Mouse (Mus musculus): ENCODE results near the gene Nploc4. TPM values are rescaled to one million over a fixed set of nuclear protein-coding genes. Genes with fewer than 3 reads are reported as not detected.

Nploc4 gene
- polyA plus RNA-seq, 1 experiment from 2014 or later: 37.4 TPM

- Histone ChIP-seq H3K27ac (no peak overlapping the region), H3K4me2 (replicated peaks) (no peak overlapping the region), H3K36me3 (replicated peaks; ENCODE audit: control insufficient read depth, insufficient read depth) (no peaks in the 10 kb centered on the region), H3K27me3 (ENCODE audit: control insufficient read depth, insufficient read depth, low read length) (no peaks in the 10 kb centered on the region), H3K4me3 (replicated peaks; ENCODE audit: low read length) (no peak overlapping the region), H3K4me1 (replicated peaks; ENCODE audit: control insufficient read depth, insufficient read depth, low read length) (peaks cover 32% of the 10 kb centered on the region), H3K9ac (peak overlapping the region; percentile 11; the same call in 1 of the 2 replicates), H3K9me3 (ENCODE audit: control insufficient read depth, low read length) (no peaks in the 10 kb centered on the region)
- DNase-seq (ENCODE audit: low spot score): no peak
- 67% methylated on average over 6 of the region's 6 CpGs for WGBS
- no peak for ATAC-seq (ENCODE audit: low FRiP score)
Observed at GRCm38 (mm10) chr11:120359391-120359790, 78.1 kb downstream of the Nploc4 start.

- WGBS: 9% methylated on average over 10 of the region's 10 CpGs
- ATAC-seq (ENCODE audit: low FRiP score): peak; percentile 73
- no peaks in the 10 kb centered on the region for H3K27me3 ChIP-seq (ENCODE audit: control insufficient read depth, insufficient read depth, low read length)
- H3K4me1 ChIP-seq (replicated peaks; ENCODE audit: control insufficient read depth, insufficient read depth, low read length): peaks cover 42% of the 10 kb centered on the region
- no peak overlapping the region for H3K4me3 ChIP-seq (replicated peaks; ENCODE audit: low read length)
- H3K9ac ChIP-seq: peak overlapping the region; percentile 48
- H3K27ac ChIP-seq: peak overlapping the region; percentile 82
- H3K36me3 ChIP-seq (replicated peaks; ENCODE audit: control insufficient read depth, insufficient read depth): no peaks in the 10 kb centered on the region
- H3K4me2 ChIP-seq (replicated peaks): peak overlapping the region; percentile 34
- DNase-seq (ENCODE audit: low spot score): peak; percentile 76
- H3K9me3 ChIP-seq (ENCODE audit: control insufficient read depth, low read length): no peaks in the 10 kb centered on the region
Observed at GRCm38 (mm10) chr11:120357791-120358401, 79.6 kb downstream of the Nploc4 start.

GRCm38 (mm10) chr11:120356900-120357299 lies 80.6 kb downstream of the Nploc4 start:
- Histone ChIP-seq H3K4me3 (replicated peaks; ENCODE audit: low read length) (no peak overlapping the region), H3K9ac (no peak overlapping the region), H3K36me3 (replicated peaks; ENCODE audit: control insufficient read depth, insufficient read depth) (no peaks in the 10 kb centered on the region), H3K27me3 (ENCODE audit: control insufficient read depth, insufficient read depth, low read length) (no peaks in the 10 kb centered on the region), H3K4me2 (replicated peaks) (no peak overlapping the region), H3K4me1 (replicated peaks; ENCODE audit: control insufficient read depth, insufficient read depth, low read length) (peaks cover 46% of the 10 kb centered on the region), H3K9me3 (ENCODE audit: control insufficient read depth, low read length) (no peaks in the 10 kb centered on the region), H3K27ac (peak overlapping the region; percentile 82; the same call in 1 of the 2 replicates)
- DNase-seq (ENCODE audit: low spot score): no peak
- ATAC-seq (ENCODE audit: low FRiP score): no peak
- WGBS: 96% methylated on average over 4 of the region's 4 CpGs

- Histone ChIP-seq H3K36me3 (replicated peaks; ENCODE audit: control insufficient read depth, insufficient read depth) (no peaks in the 10 kb centered on the region), H3K9me3 (ENCODE audit: control insufficient read depth, low read length) (no peaks in the 10 kb centered on the region), H3K27me3 (ENCODE audit: control insufficient read depth, insufficient read depth, low read length) (no peaks in the 10 kb centered on the region), H3K27ac (no peak overlapping the region), H3K4me1 (replicated peaks; ENCODE audit: control insufficient read depth, insufficient read depth, low read length) (peaks cover 46% of the 10 kb centered on the region), H3K9ac (no peak overlapping the region), H3K4me2 (replicated peaks) (no peak overlapping the region), H3K4me3 (replicated peaks; ENCODE audit: low read length) (no peak overlapping the region)
- no peak for DNase-seq (ENCODE audit: low spot score)
- WGBS: 86% methylated on average over 15 of the region's 15 CpGs
- no peak for ATAC-seq (ENCODE audit: low FRiP score)
Observed at GRCm38 (mm10) chr11:120356319-120356840, 81.1 kb downstream of the Nploc4 start.

GRCm38 (mm10) chr11:120355277-120356039 lies 82.0 kb downstream of the Nploc4 start:
- H3K36me3 ChIP-seq (replicated peaks; ENCODE audit: control insufficient read depth, insufficient read depth): no peaks in the 10 kb centered on the region
- H3K9ac ChIP-seq: no peak overlapping the region
- no peak overlapping the region for H3K27ac ChIP-seq
- no peak overlapping the region for H3K4me2 ChIP-seq (replicated peaks)
- H3K9me3 ChIP-seq (ENCODE audit: control insufficient read depth, low read length): no peaks in the 10 kb centered on the region
- no peak for DNase-seq (ENCODE audit: low spot score)
- peaks cover 54% of the 10 kb centered on the region for H3K4me1 ChIP-seq (replicated peaks; ENCODE audit: control insufficient read depth, insufficient read depth, low read length)
- WGBS: 82% methylated on average over 5 of the region's 5 CpGs
- no peaks in the 10 kb centered on the region for H3K27me3 ChIP-seq (ENCODE audit: control insufficient read depth, insufficient read depth, low read length)
- no peak overlapping the region for H3K4me3 ChIP-seq (replicated peaks; ENCODE audit: low read length)
- no peak for ATAC-seq (ENCODE audit: low FRiP score)

- Histone ChIP-seq H3K4me2 (replicated peaks) (no peak overlapping the region), H3K27me3 (ENCODE audit: control insufficient read depth, insufficient read depth, low read length) (no peaks in the 10 kb centered on the region), H3K4me1 (replicated peaks; ENCODE audit: control insufficient read depth, insufficient read depth, low read length) (peaks cover 48% of the 10 kb centered on the region), H3K9me3 (ENCODE audit: control insufficient read depth, low read length) (no peaks in the 10 kb centered on the region), H3K36me3 (replicated peaks; ENCODE audit: control insufficient read depth, insufficient read depth) (no peaks in the 10 kb centered on the region), H3K27ac (no peak overlapping the region), H3K4me3 (replicated peaks; ENCODE audit: low read length) (no peak overlapping the region), H3K9ac (no peak overlapping the region)
- ATAC-seq (ENCODE audit: low FRiP score) (no peak), DNase-seq (ENCODE audit: low spot score) (no peak)
- WGBS: 92% methylated on average over 17 of the region's 17 CpGs
Observed at GRCm38 (mm10) chr11:120354304-120355276, 82.9 kb downstream of the Nploc4 start.

- peaks cover 45% of the 10 kb centered on the region for H3K4me1 ChIP-seq (replicated peaks; ENCODE audit: control insufficient read depth, insufficient read depth, low read length)
- H3K9me3 ChIP-seq (ENCODE audit: control insufficient read depth, low read length): no peaks in the 10 kb centered on the region
- H3K27ac ChIP-seq: no peak overlapping the region
- no peak overlapping the region for H3K4me3 ChIP-seq (replicated peaks; ENCODE audit: low read length)
- DNase-seq (ENCODE audit: low spot score) (no peak), ATAC-seq (ENCODE audit: low FRiP score) (no peak)
- H3K9ac ChIP-seq: peak overlapping the region; percentile 6; the same call in 1 of the 2 replicates
- H3K36me3 ChIP-seq (replicated peaks; ENCODE audit: control insufficient read depth, insufficient read depth): no peaks in the 10 kb centered on the region
- 0 out of 2 replicates have a peak overlapping the region, but pooled peaks have one; percentile 7 for H3K4me2 ChIP-seq (replicated peaks)
- H3K27me3 ChIP-seq (ENCODE audit: control insufficient read depth, insufficient read depth, low read length): no peaks in the 10 kb centered on the region
- 27% methylated on average over 26 of the region's 26 CpGs for WGBS
Observed at GRCm38 (mm10) chr11:120353500-120354303, 83.8 kb downstream of the Nploc4 start.

- no peaks in the 10 kb centered on the region for H3K36me3 ChIP-seq (replicated peaks; ENCODE audit: control insufficient read depth, insufficient read depth)
- peaks cover 35% of the 10 kb centered on the region for H3K4me1 ChIP-seq (replicated peaks; ENCODE audit: control insufficient read depth, insufficient read depth, low read length)
- DNase-seq (ENCODE audit: low spot score): peak; percentile 74
- no peaks in the 10 kb centered on the region for H3K9me3 ChIP-seq (ENCODE audit: control insufficient read depth, low read length)
- no peak overlapping the region for H3K4me3 ChIP-seq (replicated peaks; ENCODE audit: low read length)
- peak overlapping the region; percentile 56 for H3K27ac ChIP-seq
- WGBS: 68% methylated on average over 13 of the region's 13 CpGs
- ATAC-seq (ENCODE audit: low FRiP score): no peak
- H3K9ac ChIP-seq: peak overlapping the region; percentile 6
- no peaks in the 10 kb centered on the region for H3K27me3 ChIP-seq (ENCODE audit: control insufficient read depth, insufficient read depth, low read length)
- no peak overlapping the region for H3K4me2 ChIP-seq (replicated peaks)
Observed at GRCm38 (mm10) chr11:120352571-120353290, 84.8 kb downstream of the Nploc4 start.
